Mouse (Mus musculus) left cerebral cortex, postnatal 14 days (tissue): ENCODE results near the gene Pappa2. TPM values are rescaled to one million over a fixed set of nuclear protein-coding genes. Genes with fewer than 3 reads are reported as not detected.

Source experiments
- DNase-seq, 2 experiments: peaks; one replicate each; pipeline ENCODE4 v3.0.0; 2021 to 2022; ENCODE audit warnings: low spot score in 2 of 2, mixed read lengths in 1 of 2
- intact Hi-C: fragments of 180-260 bp; cut with DNase I; formaldehyde crosslinking; loops from one replicate; pipeline ENCODE4 v1.15.1; 2025
- total RNA-seq, 2 experiments: library from RNA; stranded (reverse); gene quantifications; 2 replicates each; pipeline ENCODE4 v1.2.3; 2021

Pappa2 gene
- total RNA-seq, 2 experiments from 2014 or later = 2.6 to 3.2 TPM

GRCm38 (mm10) chr1:158918890-158919289, 61.4 kb downstream of the Pappa2 start:
- intact Hi-C loops = no loop called here
- no peak for DNase-seq

DNA sequence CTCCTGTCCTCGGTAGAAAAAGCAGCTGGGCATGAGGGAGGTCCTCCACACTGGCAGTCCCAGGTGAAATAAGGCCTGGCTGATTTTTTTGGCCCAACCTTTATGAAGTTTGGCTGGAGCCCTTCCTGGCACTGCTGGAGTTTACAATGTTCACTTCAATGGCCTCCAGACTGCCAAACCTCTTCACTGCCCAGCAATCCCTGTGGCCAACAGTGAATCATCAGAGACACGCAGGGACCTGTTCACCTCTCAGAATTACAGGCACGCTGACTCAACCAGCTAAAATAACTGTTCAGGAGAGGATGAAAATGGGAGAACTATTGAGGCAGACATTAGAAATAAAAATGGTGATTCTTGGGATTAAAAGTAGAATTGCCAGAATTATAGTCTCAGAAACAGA, 63.2 kb downstream of the Pappa2 start:
- intact Hi-C loops = no loop called here

GRCm38 (mm10) chr1:158915592-158915991, 64.7 kb downstream of the Pappa2 start:
- no peak for DNase-seq
- intact Hi-C loops = no loop called here

More for the DNA sequence above, 63.2 kb downstream of the Pappa2 start:
- no peak for DNase-seq

DNA sequence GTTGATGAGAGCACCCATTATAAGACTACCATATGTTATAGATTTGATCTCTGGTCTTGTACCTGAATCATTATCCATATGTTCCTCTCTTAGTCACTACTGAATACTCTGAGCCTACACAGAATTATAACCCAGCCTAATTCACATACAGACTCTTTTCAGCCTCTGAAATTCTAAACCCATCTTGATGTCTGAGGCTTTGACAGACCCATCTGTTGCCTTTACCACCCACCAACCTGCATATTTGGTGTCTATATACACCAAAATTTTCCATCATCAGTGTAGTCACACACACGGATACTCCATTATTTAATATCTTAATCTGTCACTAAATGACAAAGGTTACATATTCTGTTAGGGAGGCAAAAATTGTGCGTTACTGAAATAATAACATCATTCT, 69.6 kb downstream of the Pappa2 start:
- no peak for DNase-seq

GRCm38 (mm10) chr1:158897339-158897738, 83.0 kb downstream of the Pappa2 start:
- intact Hi-C loops = no loop called here
- DNase-seq = no peak

More for the DNA sequence above, 69.6 kb downstream of the Pappa2 start:
- intact Hi-C loops = no loop called here

DNA sequence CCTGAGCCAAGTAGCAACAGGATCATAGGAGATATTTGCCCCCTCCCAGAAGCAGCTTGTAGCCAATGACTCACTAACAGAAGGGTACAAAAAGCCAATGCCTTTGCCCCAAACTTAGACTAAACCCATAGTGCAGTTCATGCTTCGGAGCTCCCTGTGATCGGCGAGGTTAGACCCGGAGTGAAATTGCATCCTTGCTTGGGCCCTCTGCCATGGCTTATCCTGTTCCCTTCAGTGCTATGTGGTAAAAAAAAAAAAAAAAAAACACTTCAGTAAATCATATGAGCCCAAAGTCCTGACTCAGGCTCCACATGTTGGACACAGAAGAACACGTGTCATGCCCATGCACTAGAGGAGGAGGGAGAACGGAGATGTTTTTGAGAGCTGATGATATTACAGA, 85.8 kb downstream of the Pappa2 start:
- no peak for DNase-seq
- intact Hi-C loops = no loop called here

DNA sequence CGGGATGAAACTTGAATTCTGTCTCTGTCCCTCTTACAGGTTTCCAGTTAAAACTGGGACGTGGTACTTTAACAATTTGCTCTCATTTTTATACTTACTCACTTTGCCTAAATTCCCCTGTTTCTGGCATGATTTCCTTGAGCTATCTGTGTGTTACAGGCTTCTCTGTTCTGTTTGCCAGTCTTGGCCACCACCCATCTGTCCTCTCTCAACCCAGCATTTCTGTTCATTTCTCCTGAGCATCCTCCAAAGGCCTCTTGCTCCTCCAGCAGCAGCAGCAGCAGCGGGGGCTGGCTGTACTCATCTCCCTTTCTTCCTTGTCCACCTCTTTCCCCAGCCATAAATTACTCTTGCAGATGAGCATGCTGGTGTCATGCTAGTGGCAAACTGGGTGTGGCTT, 104.8 kb downstream of the Pappa2 start:
- DNase-seq = no peak

DNA sequence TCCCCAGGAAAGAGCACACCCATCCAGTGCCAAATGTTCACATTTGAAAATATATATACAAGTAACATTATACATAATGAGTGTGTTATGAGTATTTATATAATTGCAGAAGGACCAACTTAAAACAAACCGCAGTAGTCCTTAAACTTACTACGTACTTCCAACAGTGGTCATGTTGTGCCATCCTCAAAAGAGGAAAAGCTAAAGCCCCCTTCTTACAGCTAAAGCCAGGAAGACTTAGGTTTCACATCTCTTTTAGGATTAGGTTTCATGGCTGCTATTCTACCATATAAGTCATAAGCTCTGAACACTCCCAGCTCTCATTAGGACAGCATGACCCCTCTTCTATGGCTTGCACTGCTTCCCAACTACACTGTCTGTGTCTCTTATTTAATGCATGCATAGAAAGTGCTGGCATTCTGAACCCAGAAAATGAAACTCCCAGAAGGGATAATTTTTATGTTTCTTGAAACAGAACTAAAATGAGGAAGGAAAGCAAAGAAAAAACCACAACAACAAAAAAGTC, 105.7 kb downstream of the Pappa2 start:
- no peak for DNase-seq
- intact Hi-C loops = no loop called here

More for the DNA sequence above, 104.8 kb downstream of the Pappa2 start:
- intact Hi-C loops = no loop called here

GRCm38 (mm10) chr1:158873631-158874030, 106.7 kb downstream of the Pappa2 start:
- DNase-seq = no peak
- intact Hi-C loops = no loop called here

DNA sequence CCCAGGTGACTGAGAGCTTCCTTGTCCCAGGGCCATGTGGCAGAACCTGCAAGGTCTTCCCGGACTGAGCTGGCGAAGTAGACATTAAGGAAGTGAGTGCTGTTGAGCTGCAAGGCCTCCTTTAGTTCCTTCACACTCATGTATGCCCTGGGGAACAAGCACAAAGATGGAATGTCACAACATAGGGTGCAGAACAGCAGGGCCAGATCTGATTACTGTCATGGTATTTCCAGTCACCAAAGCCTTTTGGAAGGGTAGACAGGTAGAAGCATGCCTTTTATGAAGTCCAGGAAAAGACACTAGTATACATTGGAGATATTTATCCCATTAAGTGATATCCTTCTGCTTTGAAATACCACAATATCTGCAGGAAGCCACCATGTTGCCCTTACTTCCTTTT, 108.9 kb downstream of the Pappa2 start:
- intact Hi-C loops = no loop called here
- no peak for DNase-seq

DNA sequence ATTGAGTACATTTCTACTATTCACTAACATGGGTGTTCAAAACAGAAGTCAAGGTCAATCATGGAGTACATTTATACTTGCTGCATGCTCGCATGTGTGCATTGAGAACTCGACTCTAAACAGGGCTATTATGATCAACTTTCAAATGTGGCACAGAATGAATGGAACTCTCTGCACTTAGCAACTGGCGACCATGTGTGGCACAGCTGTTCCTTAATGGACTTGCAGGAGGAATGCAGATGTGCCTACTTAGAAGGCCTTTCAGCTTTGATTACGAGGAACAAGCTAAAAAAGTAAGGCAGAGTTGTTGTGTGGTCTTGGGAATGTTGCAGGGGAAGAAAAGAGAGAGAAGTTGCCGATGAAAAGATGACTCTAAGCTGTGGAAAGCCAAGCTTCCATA, 120.1 kb downstream of the Pappa2 start:
- intact Hi-C loops = no loop called here
- peak in 1 of 2 experiments; percentile 4 for DNase-seq

DNA sequence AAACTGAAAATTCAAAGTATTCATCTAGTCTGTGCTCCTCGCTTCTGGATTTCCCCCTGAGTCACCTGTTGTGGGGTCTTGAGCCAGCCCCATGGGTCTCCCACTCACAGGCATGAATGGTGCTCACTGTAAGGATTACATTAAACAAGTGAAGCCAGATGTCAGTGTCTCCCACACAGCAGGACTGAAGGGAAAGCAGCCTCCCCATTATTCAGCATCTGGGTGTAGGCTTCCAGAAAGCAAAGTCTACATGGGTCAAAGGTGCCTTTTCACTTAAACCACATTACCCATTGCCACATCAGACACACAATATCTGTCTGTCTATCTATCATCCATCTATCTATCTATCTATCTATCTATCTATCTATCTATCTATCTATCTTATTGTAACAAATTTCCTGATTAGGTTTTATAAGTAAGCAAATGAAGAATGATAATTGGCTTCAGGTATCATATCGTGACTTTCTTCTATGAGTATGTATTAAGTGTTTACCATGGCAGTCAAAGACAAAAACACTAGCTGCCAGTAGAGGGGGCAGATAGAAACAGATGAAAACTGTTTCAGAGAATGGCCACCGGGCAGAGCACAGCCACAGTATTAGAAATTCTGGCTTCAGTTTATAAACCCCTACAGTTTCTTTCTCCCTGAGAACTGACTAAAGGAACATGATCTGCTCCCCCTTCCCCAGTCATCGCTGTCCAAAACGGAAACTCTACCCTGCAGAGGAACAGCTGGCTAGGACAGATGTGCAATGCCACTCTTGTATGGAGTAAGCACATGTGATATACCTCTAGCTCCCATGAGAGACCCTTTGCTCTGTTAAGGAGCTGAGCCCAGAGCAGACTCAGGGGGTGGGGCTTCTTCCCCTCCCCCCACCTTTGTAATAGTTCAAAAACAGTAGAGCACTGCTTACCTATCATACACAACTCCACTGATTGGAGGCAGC, 126.1 kb downstream of the Pappa2 start:
- DNase-seq = peak in 1 of 2 experiments; percentile 3
- intact Hi-C loops = no loop called here

DNA sequence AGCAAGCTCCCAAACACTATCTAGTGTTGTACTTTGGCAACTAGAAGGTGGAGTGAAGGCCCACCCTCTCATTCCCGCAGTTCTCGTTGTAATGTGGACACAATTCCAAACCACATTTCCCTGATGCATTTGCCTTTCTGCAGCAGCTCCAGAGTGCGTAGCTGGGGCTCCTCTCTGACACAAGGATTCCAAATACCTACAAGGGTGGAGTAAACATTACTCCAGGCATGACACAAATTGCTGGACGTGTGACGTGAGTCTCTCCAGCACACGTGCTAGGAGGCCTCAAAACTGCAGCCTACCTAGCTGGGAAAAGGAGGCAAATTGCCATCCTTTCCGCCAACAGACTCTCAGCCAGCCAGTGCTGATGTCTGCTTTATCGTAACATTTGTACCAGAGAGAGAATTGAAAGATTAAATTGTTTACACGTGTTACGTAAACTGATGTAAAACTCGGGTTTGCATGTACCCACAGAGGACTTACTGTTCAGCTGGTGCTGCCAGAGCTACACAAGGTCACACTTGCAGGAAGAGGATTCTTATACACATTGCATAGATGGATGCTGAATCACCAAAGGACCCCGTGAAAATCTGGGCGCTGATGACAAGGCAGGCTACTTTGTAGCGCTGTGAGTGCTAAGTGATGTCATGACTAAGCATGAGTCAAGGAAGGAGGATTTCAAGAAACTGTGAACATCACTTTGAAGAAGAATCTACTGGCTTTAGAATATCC, 127.3 kb downstream of the Pappa2 start:
- intact Hi-C loops = no loop called here
- DNase-seq = peak in 1 of 2 experiments; percentile 3

DNA sequence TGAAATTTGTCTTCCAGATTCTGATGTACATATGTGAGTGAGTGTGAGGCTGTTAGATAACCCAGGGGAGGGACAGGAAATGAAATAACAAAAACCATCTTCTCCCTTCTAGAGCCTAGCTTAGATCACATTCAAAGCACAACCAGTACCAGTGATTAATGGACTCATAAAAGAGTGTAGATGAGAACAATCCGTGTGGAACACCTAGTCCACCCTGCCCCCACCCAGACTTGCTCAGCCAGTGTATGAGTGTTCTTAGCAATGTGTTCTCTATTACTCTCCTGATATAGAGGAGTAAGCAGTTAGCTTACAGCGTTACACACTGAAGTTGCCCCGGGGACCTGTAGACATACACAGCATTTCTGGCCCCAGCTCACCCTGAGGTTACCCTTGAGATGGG, 129.8 kb downstream of the Pappa2 start:
- intact Hi-C loops = no loop called here
- no peak for DNase-seq

DNA sequence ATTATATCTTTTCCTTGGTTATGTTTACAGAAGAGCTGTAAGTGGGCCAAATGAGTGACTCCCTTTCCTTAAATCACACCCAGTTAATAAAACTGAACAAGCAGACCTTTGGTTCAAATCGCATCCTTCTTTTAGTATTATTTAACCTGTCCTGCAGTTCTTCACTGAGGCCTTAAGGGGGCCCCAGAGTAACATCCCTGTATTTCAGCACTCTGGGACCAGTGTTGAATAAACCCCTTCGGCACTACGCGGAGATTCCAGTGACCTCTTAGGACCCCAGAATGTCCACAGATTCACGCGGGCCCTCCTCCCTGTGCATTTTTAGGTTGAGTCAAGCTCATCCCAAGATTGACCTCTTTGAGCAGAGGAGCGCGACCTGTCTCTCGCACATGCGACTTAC, 135.7 kb downstream of the Pappa2 start:
- intact Hi-C loops = no loop called here
- no peak for DNase-seq

- DNase-seq = no peak
- intact Hi-C loops = no loop called here
Observed at GRCm38 (mm10) chr1:158837151-158837550, 143.1 kb downstream of the Pappa2 start.

DNA sequence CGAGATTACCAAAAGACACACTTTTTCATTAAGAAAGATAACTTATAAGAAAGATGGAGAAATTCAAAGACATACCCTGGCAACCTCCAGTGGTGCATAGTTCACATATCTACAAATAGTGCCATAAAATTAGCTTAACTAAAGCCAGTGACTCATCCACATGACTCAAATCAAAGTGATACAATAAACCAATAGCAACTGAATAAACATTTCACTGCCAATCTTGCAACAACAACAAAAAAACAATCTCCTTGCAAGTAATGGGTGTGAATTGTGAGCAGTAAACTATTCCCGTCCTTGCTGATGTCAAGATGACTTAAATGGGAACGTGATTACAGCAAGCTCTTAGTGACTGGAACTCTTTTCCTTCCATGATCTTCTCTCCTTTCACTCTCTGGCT, 150.1 kb downstream of the Pappa2 start:
- intact Hi-C loops = no loop called here
- DNase-seq = no peak

DNA sequence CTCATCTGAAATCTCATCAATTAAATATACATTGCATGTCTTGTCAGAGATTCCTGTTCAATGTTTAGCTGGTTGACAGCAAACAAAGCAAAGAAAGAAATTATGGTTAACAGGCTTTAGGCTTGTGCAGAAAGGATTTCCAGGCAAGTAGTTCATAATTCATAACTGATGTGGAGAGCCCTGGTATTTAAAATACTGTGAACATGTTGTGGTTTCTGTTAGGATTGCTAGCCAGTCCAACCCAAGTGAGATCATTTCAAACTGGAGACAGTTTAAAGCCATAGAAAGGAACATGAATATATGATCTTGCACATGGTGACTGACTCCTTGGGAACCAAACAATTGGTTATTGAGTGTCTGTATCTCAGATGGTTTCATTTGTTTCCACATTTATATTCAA, 152.4 kb downstream of the Pappa2 start:
- intact Hi-C loops = no loop called here
- DNase-seq = no peak

DNA sequence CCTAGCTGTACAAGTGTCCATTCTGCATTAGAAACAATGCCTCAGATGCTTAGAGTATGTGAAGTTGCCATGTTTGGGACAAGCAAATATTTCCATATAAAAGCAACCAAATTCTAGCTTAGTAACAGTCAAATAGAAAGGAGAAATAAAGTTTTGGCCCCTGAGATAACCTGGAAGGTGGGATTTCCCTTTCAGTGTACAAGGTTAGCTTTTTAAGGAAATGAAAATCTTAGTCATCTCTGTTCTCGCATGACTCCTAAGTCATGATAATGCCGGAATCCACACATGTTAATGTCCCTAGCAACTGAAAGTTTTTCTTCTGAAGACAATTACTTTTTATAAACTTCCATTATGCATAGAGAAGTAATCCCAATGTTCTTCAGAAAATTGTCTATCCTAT, 160.6 kb downstream of the Pappa2 start:
- no peak for DNase-seq
- intact Hi-C loops = no loop called here

- no peak for DNase-seq
- intact Hi-C loops = no loop called here
Observed at GRCm38 (mm10) chr1:158816479-158816878, 163.8 kb downstream of the Pappa2 start.
